Mouse (Mus musculus): ENCODE data around the gene Rnf146. TPM values are rescaled to one million over a fixed set of nuclear protein-coding genes. Genes with fewer than 3 reads are reported as not detected.

Rnf146 gene
- polyA plus RNA-seq, 1 experiment from 2014 or later, result 41.7 TPM

DNA sequence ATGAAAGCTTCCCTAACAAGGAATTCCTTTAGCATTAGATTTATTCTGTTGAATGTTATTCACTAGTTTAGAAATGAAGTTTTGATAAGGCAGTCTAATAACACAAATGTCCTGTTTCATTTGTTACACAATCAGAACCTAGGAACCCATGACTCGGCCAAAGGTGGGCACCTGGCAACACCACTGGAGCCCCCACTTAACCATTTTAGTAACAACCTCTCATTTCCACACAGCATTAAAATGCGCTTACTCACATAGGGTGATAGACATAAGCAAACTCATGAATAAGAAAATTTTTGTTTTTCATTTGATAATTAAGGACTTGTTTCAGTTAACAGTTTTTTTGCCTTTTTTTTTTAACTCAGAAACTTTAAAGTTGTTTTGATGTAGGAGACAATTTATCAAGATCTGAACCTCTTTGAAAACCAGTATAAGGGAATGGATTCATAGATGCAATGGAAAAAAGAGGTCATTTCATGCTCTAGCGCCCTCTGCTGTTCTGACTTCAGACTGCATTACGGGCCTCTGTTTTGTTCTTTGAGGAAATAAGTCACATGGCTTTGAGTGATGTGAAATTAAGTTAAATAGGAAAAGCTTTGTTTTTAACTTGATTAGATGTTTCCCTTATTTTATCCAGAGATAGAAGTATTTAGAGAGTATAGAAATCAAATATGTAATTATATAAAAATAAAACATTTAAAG is 23.7 kb downstream of the Rnf146 start:
- H3K9ac ChIP-seq, result no peak overlapping the region
- no peaks in the 10 kb centered on the region for H3K27me3 ChIP-seq (replicated peaks)
- H3K4me2 ChIP-seq (replicated peaks), result no peak overlapping the region
- H3K4me3 ChIP-seq (replicated peaks), result no peak overlapping the region
- no peaks in the 10 kb centered on the region for H3K4me1 ChIP-seq (replicated peaks)
- peak; percentile 68; the same call in 1 of the 2 replicates for ATAC-seq
- H3K27ac ChIP-seq, result no peak overlapping the region
- 0 out of 2 replicates have a peak, but pooled peaks cover 3% of the 10 kb centered on the region for H3K36me3 ChIP-seq
- H3K9me3 ChIP-seq, result no peaks in the 10 kb centered on the region
- 57% methylated on average over 4 of the region's 4 CpGs for WGBS

DNA sequence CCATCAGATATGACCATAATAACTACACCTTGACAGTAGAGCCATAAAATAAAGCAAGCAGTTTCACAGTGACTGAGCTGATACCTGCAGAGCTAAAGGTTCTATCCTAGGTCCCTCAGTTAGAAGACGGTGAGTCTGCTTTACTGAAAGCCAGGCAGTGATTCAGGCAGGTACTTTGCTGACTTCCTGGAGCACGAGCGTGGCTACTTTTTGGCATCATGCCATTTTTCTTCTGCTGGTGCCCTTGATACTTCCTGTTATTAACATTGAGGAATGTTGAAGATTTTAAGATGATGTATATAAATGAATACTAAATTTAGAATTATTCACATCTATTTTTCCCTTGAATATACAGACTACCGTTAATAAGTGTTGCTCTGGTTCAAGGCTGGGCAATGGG is 28.4 kb downstream of the Rnf146 start:
- Histone ChIP-seq H3K4me1 (replicated peaks) (no peaks in the 10 kb centered on the region), H3K4me3 (replicated peaks) (no peak overlapping the region), H3K9ac (no peak overlapping the region), H3K9me3 (no peaks in the 10 kb centered on the region), H3K4me2 (replicated peaks) (no peak overlapping the region), H3K27ac (no peak overlapping the region), H3K27me3 (replicated peaks) (no peaks in the 10 kb centered on the region), H3K36me3 (0 out of 2 replicates have a peak, but pooled peaks cover 3% of the 10 kb centered on the region)
- 0 out of 2 replicates have a peak, but pooled peaks have one; percentile 43 for ATAC-seq
- WGBS, result 31% methylated on average over 4 of the region's 4 CpGs

DNA sequence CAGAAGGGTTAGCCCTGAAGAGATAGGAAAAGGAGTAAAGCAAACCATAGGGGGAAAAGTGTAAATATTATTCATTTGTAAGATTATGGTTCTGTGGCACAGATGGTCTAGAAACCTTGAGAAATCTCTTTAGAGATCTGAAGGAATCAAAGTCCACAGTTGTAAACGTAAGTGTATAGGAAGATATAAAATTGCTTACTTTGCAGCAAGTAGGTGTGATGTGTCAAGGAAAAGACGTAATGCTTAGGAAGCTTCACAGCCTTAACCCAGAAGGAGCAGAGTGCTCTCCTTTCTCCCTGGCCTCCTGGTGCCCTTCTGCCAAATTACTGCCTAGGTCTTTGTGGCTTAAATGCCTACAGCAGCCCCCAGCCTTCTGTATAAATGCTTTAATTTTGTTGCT is 37.4 kb downstream of the Rnf146 start:
- WGBS, result 55% methylated on average over 2 of the region's 2 CpGs
- peak; percentile 69 for ATAC-seq
- H3K4me1 ChIP-seq (replicated peaks), result no peaks in the 10 kb centered on the region

DNA sequence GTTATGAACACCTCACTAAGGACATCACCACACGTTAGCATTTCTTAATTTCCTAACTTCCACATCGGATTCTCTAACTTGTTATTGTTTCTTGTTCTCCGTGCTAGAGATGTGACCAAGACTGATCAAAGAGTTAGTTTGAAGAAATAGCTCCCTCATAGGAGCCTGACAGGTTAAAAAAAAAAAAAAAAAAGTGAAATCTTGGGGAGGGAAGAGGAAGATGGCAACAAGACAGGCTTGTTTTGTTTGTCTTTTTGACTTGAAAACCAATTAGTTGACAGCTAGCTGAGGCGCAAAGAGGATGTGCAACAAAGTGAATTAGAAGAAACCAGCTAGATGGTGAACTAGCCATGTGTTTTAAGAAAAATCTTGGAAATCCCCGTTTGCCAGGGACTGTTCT is 48.3 kb downstream of the Rnf146 start:
- peak overlapping the region; percentile 79; the same call in 1 of the 2 replicates for H3K9ac ChIP-seq
- H3K4me1 ChIP-seq (replicated peaks), result no peaks in the 10 kb centered on the region
- H3K4me3 ChIP-seq (replicated peaks), result peak overlapping the region; percentile 73
- no peak for ATAC-seq
- no peaks in the 10 kb centered on the region for H3K36me3 ChIP-seq
- no peaks in the 10 kb centered on the region for H3K27me3 ChIP-seq (replicated peaks)
- peak overlapping the region; percentile 59 for H3K4me2 ChIP-seq (replicated peaks)
- H3K9me3 ChIP-seq, result no peaks in the 10 kb centered on the region
- H3K27ac ChIP-seq, result no peak overlapping the region
- WGBS, result 27% methylated on average over 5 of the region's 5 CpGs

More for the DNA sequence above, 37.4 kb downstream of the Rnf146 start:
- Histone ChIP-seq H3K9ac (no peak overlapping the region), H3K27ac (no peak overlapping the region), H3K36me3 (no peaks in the 10 kb centered on the region), H3K9me3 (no peaks in the 10 kb centered on the region), H3K4me3 (replicated peaks) (no peak overlapping the region), H3K27me3 (replicated peaks) (no peaks in the 10 kb centered on the region), H3K4me2 (replicated peaks) (no peak overlapping the region)

DNA sequence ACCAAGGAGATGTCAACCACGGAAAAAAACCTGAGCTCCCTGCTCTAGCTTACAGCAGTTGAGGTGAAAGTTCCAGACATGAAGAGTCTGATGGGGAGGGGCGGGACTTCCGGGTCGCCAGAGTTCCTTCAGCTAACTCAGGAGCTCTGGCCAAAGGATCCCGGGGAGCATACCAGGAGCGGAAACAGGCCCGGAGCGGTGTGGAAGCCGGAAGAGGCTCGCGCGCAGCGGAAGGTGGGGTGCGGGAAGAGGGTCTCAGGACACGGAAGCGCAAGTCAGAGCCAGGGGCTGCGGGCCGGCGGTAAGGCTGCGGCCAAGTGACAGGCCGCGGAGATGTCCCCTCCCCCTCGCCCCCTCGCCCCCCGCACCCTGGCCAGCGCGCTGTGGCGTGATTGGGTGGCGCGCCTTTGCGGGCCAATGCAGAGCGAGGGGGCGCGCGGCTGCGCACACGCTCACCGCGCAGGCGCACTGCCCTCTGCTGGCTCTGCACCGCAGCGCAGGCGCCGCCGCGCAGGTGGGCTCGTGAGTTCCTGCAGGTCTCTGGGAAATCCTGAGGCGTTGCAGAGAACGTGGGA is 49.1 kb downstream of the Rnf146 start, which contains the start of gene Echdc1:
Gene Echdc1 (plus strand): TSS at position 103 of the 575 bp plus-strand sequence.
- Histone ChIP-seq H3K36me3 (no peaks in the 10 kb centered on the region), H3K27me3 (replicated peaks) (no peaks in the 10 kb centered on the region), H3K27ac (peak within 1 kb of the TSS; percentile 89), H3K4me2 (replicated peaks) (peak within 1 kb of the TSS; percentile 59), H3K4me1 (replicated peaks) (no peaks in the 10 kb centered on the region), H3K4me3 (replicated peaks) (peak within 1 kb of the TSS; percentile 73), H3K9me3 (no peaks in the 10 kb centered on the region), H3K9ac (peak within 1 kb of the TSS; percentile 79)
- peak; percentile 99 for ATAC-seq
- WGBS, result under 1% methylated on average over 45 of the region's 49 CpGs

DNA sequence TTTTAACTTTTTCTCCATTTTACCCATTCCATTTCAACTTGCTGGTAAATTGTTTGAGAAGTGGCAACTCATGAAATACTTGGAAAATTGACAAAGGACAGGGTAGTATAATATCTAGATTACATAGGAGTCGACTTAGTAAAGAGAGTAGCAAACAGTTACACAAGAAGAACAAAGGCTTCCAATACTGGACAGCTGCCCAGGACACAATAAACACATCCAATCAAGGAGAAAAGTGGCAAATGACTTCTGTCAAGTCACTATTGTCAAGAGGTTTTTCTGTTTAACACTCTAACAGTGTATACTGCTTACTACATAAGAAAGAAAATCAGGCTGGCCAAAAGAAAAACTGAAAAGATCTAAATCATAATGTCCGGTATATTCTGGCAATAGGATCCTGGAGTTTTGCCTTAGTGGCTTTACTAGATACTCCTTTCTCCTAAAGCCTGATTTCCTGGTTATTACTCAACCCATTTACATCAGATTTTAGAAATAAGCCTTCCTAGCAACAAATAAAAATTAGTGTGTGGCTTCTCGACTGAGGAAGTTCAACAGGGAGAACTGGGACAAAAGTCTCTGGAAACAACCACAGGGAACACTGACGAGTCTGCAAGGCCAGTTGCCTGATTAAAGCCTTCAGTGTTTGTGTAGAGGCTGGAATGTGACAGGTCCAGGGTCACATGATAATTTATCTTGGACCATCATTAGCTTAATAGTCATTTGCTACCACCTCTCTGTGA is 50.6 kb downstream of the Rnf146 start:
- H3K9ac ChIP-seq, result no peak overlapping the region
- H3K4me1 ChIP-seq (replicated peaks), result no peaks in the 10 kb centered on the region
- no peak for ATAC-seq
- no peak overlapping the region for H3K4me3 ChIP-seq (replicated peaks)
- no peak overlapping the region for H3K27ac ChIP-seq
- 71% methylated on average over 4 of the region's 4 CpGs for WGBS
- H3K27me3 ChIP-seq (replicated peaks), result no peaks in the 10 kb centered on the region
- no peaks in the 10 kb centered on the region for H3K9me3 ChIP-seq
- H3K4me2 ChIP-seq (replicated peaks), result no peak overlapping the region
- no peaks in the 10 kb centered on the region for H3K36me3 ChIP-seq

DNA sequence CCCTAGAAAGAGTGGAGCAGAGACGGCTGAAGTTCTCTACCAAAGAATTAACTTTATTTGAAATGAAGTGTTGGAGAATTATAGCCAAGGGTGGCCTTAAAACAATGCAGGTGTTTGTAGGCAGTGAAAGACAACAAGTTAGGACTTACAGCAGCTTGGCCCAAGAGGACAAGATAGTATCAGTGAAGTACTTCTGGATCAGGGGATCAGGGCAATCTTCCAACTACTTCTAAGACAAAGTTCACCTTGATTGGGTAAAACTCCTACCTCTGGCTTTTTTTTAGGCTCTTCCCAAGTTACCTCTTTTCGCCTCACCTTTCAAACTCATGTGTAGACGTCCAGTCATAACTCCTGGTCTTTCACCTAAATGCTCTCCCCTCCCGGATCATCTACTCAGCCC is 60.0 kb downstream of the Rnf146 start:
- 96% methylated on average over 4 of the region's 4 CpGs for WGBS
- no peak for ATAC-seq
- H3K9ac ChIP-seq, result no peak overlapping the region
- H3K4me2 ChIP-seq (replicated peaks), result no peak overlapping the region
- H3K36me3 ChIP-seq, result no peaks in the 10 kb centered on the region
- no peak overlapping the region for H3K4me3 ChIP-seq (replicated peaks)
- H3K9me3 ChIP-seq, result no peaks in the 10 kb centered on the region
- H3K27me3 ChIP-seq (replicated peaks), result no peaks in the 10 kb centered on the region
- no peak overlapping the region for H3K27ac ChIP-seq
- H3K4me1 ChIP-seq (replicated peaks), result no peaks in the 10 kb centered on the region

Other genes with a start within 250 kb of the Rnf146 start
- 3.2 and 3.6 TPM in 2 replicates for gene Soga3, start 218.6 kb downstream of the Rnf146 start, polyA plus RNA-seq (2015; fragmentation: Nextera tagmentation; extraction: Ambion mirVana)
- gene Gm49353, start 163.5 kb downstream of the Rnf146 start, polyA plus RNA-seq (2015; fragmentation: Nextera tagmentation; extraction: Ambion mirVana), result 0.81 TPM in 1 of 2 replicates, not detected in the other
- gene 9330159F19Rik, start 150.8 kb downstream of the Rnf146 start, polyA plus RNA-seq (2015; fragmentation: Nextera tagmentation; extraction: Ambion mirVana), result 1.0 and 1.3 TPM in 2 replicates
- gene Echdc1, start 49.3 kb downstream of the Rnf146 start, polyA plus RNA-seq (2015; fragmentation: Nextera tagmentation; extraction: Ambion mirVana), result 41.4 and 42.8 TPM in 2 replicates
- 13.6 TPM in 2 replicates for gene Rspo3, start 173.4 kb upstream of the Rnf146 start, polyA plus RNA-seq (2015; fragmentation: Nextera tagmentation; extraction: Ambion mirVana)

Measured in intestine, embryonic 15.5 days (tissue).